Mouse (Mus musculus) kidney, adult 2 months (tissue): Measurements from ENCODE around the gene Sox1.

Source experiments
- CTCF ChIP-seq: fragments of 200-500 bp; conservative IDR thresholded peaks from 2 replicates; pipeline ENCODE4 v1.5.1; 2011; ENCODE audit warnings: low read depth, mild to moderate bottlenecking, control low read depth, low read length, moderate library complexity, mixed read lengths; ENCODE audit not compliant: insufficient read depth, insufficient read length
- POLR2A ChIP-seq: fragments of 200-500 bp; IDR thresholded peaks from one replicate; pipeline ENCODE4 v1.6.1; 2011; ENCODE audit warnings: low read depth, low read length, control low read depth

GRCm38 (mm10) chr8:12368161-12368560 is 26.9 kb upstream of the Sox1 start:
- no peak for TF ChIP-seq CTCF
- no peak for TF ChIP-seq POLR2A
